Mouse (Mus musculus) left cerebral cortex, adult 8-10 months (tissue): ENCODE measurements at regions not wholly inside any gene's neighbourhood (a gene's known extent, or its start where the extent isn't known, plus 50 kb on each side); places are given as distances from the start of the nearest gene placed in this dataset.

Experiments
- DNase-seq, 2 experiments: peaks; one replicate each; pipeline ENCODE4 v3.0.0; 2022; ENCODE audit warnings: low spot score in 2 of 2
- microRNA-seq, 2 experiments: library from miRNA; unstranded; fragments of <30 nt; microRNA quantifications; one replicate each; pipeline ENCODE4 v1.2.0; 2022

DNA sequence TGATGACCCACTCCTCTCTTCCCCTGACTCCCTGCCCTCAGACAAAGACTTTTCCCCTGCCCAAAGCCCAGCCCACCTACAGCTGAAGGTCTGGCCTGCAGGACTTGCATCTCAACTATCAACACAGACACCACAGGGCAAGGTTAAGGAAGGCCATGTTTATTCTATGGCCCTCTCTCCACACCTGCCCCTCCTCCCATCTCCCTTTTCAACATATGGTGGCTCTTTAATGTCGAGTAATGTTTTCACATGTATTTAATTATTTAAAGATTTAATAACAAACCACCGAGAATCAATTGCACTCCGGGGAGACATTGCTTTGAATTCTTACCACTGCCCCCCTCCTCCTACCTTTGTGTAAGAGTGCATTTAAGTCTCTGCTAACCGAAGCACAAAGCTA is 273.6 kb downstream of the Lrig3 start:
- DNase-seq = no peak

Small RNA genes lying in the stretch of these regions (microRNA-seq; reads per million reads assigned to microRNA genes)
- gene Mir378d = 2.3 to 4.9 reads per million in 2 experiments
